Mouse (Mus musculus) MEL (cell line): ENCODE data around the gene Mtif2.

ENCODE experiments used
- BHLHE40 ChIP-seq: IDR thresholded peaks from 2 replicates; pipeline ENCODE4 v1.6.1; 2012; ENCODE audit warnings: low read depth, mild to moderate bottlenecking, inconsistent platforms, low read length, improper control_type of control experiment, borderline replicate concordance
- CHD2 ChIP-seq: IDR thresholded peaks from 2 replicates; pipeline ENCODE4 v1.6.1; 2011; ENCODE audit warnings: low read length, improper control_type of control experiment
- CTCF ChIP-seq, 3 experiments: IDR thresholded peaks in 2 of 3; conservative IDR thresholded peaks in 1 of 3; 2 replicates each; pipeline ENCODE4 v1.5.1; 2011 to 2012; ENCODE audit warnings: low read length in 3 of 3, low read depth in 2 of 3, mild to moderate bottlenecking in 2 of 3, improper control_type of control experiment in 1 of 3, inconsistent platforms in 1 of 3, mixed read lengths in 1 of 3, moderate library complexity in 1 of 3; ENCODE audit not compliant: control insufficient read depth in 1 of 3, insufficient read depth in 1 of 3, poor library complexity in 1 of 3, severe bottlenecking in 1 of 3
- ELF1 ChIP-seq: IDR thresholded peaks from 2 replicates; pipeline ENCODE4 v1.6.1; 2014; ENCODE audit warnings: low read depth, mild to moderate bottlenecking, inconsistent platforms, low read length, improper control_type of control experiment, moderate library complexity
- EP300 ChIP-seq, 2 experiments: IDR thresholded peaks; 2 replicates each; pipeline ENCODE4 v1.6.1; 2011; ENCODE audit warnings: improper control_type of control experiment in 2 of 2, low read length in 2 of 2, low read depth in 1 of 2, mild to moderate bottlenecking in 1 of 2
- MAFK ChIP-seq: IDR thresholded peaks from 2 replicates; pipeline ENCODE4 v1.6.1; 2011; ENCODE audit warnings: low read depth, mild to moderate bottlenecking, low read length, improper control_type of control experiment, borderline replicate concordance
- MAZ ChIP-seq: IDR thresholded peaks from 2 replicates; pipeline ENCODE4 v1.6.1; 2012; ENCODE audit warnings: low read depth, mild to moderate bottlenecking, inconsistent platforms, low read length, improper control_type of control experiment
- ZNF384 ChIP-seq: IDR thresholded peaks from 2 replicates; pipeline ENCODE4 v1.6.1; 2012; ENCODE audit warnings: low read depth, mild to moderate bottlenecking, inconsistent platforms, low read length, improper control_type of control experiment

- TF ChIP-seq CHD2 (no peak), MAFK (no peak), CTCF (IDR thresholded peaks at IDR 0.05 in 2 of 3, conservative IDR thresholded peaks at IDR 0.05 in 1 of 3; ENCODE audit: control insufficient read depth in 1 of 3, insufficient read depth in 1 of 3, low read depth in 2 of 3, low read length in 3 of 3, poor library complexity in 1 of 3, severe bottlenecking in 1 of 3) (peak in 2 of 3 experiments; percentile 23 to 49; a peak in 3 of 6 replicates), ELF1 (no peak), BHLHE40 (no peak), EP300 (IDR thresholded peaks at IDR 0.05; ENCODE audit: low read depth in 1 of 2, low read length in 2 of 2) (no peak), ZNF384 (no peak), MAZ (0 out of 2 replicates have a peak, but pooled peaks have one; percentile 5)
Observed at GRCm38 (mm10) chr11:29548504-29549424, 22.6 kb downstream of the Mtif2 start.
